Mouse (Mus musculus): ENCODE measurements around the gene Phf20. TPM values are rescaled to one million over a fixed set of nuclear protein-coding genes. Genes with fewer than 3 reads are reported as not detected.

The Phf20 gene
- polyA plus RNA-seq, 3 experiments from 2014 or later, result 56.7 to 100 (median 81.3) TPM

GRCm38 (mm10) chr2:156321538-156321937, 125.3 kb downstream of the Phf20 start:
- ATAC-seq, result no peak

GRCm38 (mm10) chr2:156324116-156324588, 127.9 kb downstream of the Phf20 start:
- ATAC-seq, result no peak

- no peak for ATAC-seq
These were observed 128.4 kb downstream of the Phf20 start for GRCm38 (mm10) chr2:156324681-156325080.

- ATAC-seq, result no peak
These were observed 134.4 kb downstream of the Phf20 start for GRCm38 (mm10) chr2:156330681-156331080.

GRCm38 (mm10) chr2:156331446-156331965, 135.2 kb downstream of the Phf20 start:
- no peak for ATAC-seq

GRCm38 (mm10) chr2:156340078-156340477, 143.8 kb downstream of the Phf20 start:
- ATAC-seq, result no peak

- no peak for ATAC-seq
These were observed 148.7 kb downstream of the Phf20 start for GRCm38 (mm10) chr2:156344775-156345532.

- ATAC-seq, result no peak
These were observed 152.5 kb downstream of the Phf20 start for GRCm38 (mm10) chr2:156348812-156349211.

- ATAC-seq, result no peak
These were observed 153.1 kb downstream of the Phf20 start for GRCm38 (mm10) chr2:156349286-156349848.

GRCm38 (mm10) chr2:156351243-156351642, 155.0 kb downstream of the Phf20 start:
- no peak for ATAC-seq

- no peak for ATAC-seq
These were observed 156.3 kb downstream of the Phf20 start for GRCm38 (mm10) chr2:156352413-156353165.

- ATAC-seq, result no peak
These were observed 157.0 kb downstream of the Phf20 start for GRCm38 (mm10) chr2:156353265-156353692.

- no peak for ATAC-seq
These were observed 159.8 kb downstream of the Phf20 start for GRCm38 (mm10) chr2:156356031-156356430.

Other genes with a start within 250 kb of the Phf20 start
- 10 to 100 TPM; 30.4 to 48.2 (median 47.9) TPM for gene Cep250, start 240.0 kb upstream of the Phf20 start, polyA plus RNA-seq (2017; shearing (Covaris generic))
- gene 6430550D23Rik, start 188.5 kb upstream of the Phf20 start, polyA plus RNA-seq (2017; shearing (Covaris generic)), result 1 to 10 TPM; 1.4 to 1.8 (median 1.7) TPM
- gene Ergic3, start 188.4 kb upstream of the Phf20 start, polyA plus RNA-seq (2017; shearing (Covaris generic)), result 100 to 1,000 TPM in 2 of 3 experiments, 10 to 100 TPM in 1; 97.9 to 172 (median 128) TPM
- not detected for gene Fer1l4, start 143.5 kb upstream of the Phf20 start, polyA plus RNA-seq (2017; shearing (Covaris generic))
- under 1 TPM in 1 of 3 experiments, not detected in 2; 0.13 TPM for gene Spag4, start 131.3 kb upstream of the Phf20 start, polyA plus RNA-seq (2017; shearing (Covaris generic))
- 10 to 100 TPM; 43.3 to 63.8 (median 46.2) TPM for gene Cpne1, start 84.5 kb upstream of the Phf20 start, polyA plus RNA-seq (2017; shearing (Covaris generic))
- 10 to 100 TPM; 11.7 to 20.0 (median 18.2) TPM for gene Rbm12, start 84.5 kb upstream of the Phf20 start, polyA plus RNA-seq (2017; shearing (Covaris generic))
- 10 to 100 TPM in 1 of 3 experiments, 1 to 10 TPM in 2; 5.9 to 12.5 (median 10.0) TPM for gene Gm28036, start 69.4 kb upstream of the Phf20 start, polyA plus RNA-seq (2017; shearing (Covaris generic))
- gene Romo1, start 52.4 kb upstream of the Phf20 start, polyA plus RNA-seq (2017; shearing (Covaris generic)), result 100 to 1,000 TPM; 144 to 170 (median 160) TPM
- 10 to 100 TPM; 34.3 to 43.0 (median 36.7) TPM for gene Nfs1, start 52.3 kb upstream of the Phf20 start, polyA plus RNA-seq (2017; shearing (Covaris generic))
- gene Rbm39, start 16.2 kb upstream of the Phf20 start, polyA plus RNA-seq (2017; shearing (Covaris generic)), result 100 to 1,000 TPM; 572 to 796 (median 746) TPM
- 1 to 10 TPM; 5.3 to 7.5 (median 5.8) TPM for gene Cnbd2, start 115.8 kb downstream of the Phf20 start, polyA plus RNA-seq (2017; shearing (Covaris generic))
- gene Scand1, start 116.2 kb downstream of the Phf20 start, polyA plus RNA-seq (2017; shearing (Covaris generic)), result 1 to 10 TPM in 2 of 3 experiments, not detected in 1; 2.8 to 5.1 TPM
- gene Epb41l1, start 224.4 kb downstream of the Phf20 start, polyA plus RNA-seq (2017; shearing (Covaris generic)), result under 1 TPM in 2 of 3 experiments, not detected in 1; 0.07 to 0.09 TPM

All from inflammation-experienced regulatory T-cells, adult 6 months (primary cell).